Mouse (Mus musculus) brain, embryonic 18.5 days (tissue): ENCODE data around the gene Tmod3.
"Not testable (repeated sequence)": the region's sequence is repeated elsewhere in the genome, so short reads cannot be mapped to it uniquely, and the experiment has no call there.

Experiments
- DNase-seq: peaks from one replicate; pipeline ENCODE4 v3.0.0-alpha.2; 2012; ENCODE audit warnings: low read depth, low spot score

Gene Tmod3

DNA sequence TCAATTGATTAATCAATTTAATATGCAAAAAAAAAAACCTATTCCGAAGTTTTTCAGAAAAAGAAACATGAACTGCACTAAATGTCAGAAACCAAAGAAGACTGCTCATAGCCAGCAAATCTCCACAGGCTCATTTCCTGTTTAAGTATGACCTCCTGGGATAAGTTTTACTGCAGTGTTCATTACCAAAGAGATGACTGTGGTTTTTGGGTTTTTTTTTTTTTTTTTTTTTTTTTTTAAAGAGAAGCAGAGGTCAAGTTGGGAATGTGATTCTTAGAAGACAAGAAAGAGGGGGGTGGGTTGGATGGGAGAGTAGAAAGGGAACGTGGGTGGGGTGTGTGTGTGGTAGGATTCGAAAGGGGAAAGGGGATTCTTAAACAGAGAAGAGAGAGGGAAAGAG lies 1.1 kb downstream of the Tmod3 start:
- DNase-seq: no peak

- DNase-seq: no peak
Measured at GRCm38 (mm10) chr9:75553719-75554118, 5.7 kb downstream of the Tmod3 start.

DNA sequence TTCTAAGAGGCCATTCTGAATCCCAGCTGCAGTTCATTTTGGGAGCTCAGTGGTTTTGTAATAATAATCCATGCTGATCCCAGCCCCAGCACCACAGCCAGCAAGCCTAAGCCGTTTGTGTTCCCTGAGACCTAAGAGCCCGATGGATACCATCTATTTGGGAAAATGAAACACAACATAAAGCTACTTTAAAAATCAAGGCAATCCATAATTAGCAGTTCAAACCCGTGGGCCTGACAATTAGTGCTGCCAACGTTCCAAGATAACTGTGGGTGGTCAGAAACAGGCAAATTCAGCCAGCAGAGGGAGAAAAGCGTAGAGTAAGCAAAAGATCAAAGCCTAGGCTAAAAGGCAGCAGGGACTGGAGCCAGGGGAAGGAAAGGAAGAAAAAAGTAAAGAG lies 8.1 kb downstream of the Tmod3 start:
- no peak for DNase-seq

DNA sequence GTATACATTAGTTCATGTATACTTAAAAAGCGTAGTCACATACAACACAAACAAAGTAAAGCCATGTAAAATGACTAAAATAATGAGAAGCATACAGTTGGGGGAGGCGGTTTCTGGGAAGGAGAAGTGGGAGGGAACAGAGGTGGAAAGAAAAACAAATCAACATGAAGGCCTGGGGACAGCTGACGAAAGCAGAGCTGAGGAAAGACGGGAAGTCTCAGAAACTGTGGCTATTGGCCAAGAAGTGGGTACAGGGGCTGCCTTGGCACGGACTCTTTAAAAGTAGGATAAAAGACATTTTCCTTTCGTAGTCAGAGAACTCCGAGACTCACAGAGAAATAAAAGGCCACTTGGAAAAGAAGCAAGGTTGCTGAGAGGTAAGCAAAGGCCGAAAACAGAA lies 10.4 kb downstream of the Tmod3 start:
- no peak for DNase-seq

DNA sequence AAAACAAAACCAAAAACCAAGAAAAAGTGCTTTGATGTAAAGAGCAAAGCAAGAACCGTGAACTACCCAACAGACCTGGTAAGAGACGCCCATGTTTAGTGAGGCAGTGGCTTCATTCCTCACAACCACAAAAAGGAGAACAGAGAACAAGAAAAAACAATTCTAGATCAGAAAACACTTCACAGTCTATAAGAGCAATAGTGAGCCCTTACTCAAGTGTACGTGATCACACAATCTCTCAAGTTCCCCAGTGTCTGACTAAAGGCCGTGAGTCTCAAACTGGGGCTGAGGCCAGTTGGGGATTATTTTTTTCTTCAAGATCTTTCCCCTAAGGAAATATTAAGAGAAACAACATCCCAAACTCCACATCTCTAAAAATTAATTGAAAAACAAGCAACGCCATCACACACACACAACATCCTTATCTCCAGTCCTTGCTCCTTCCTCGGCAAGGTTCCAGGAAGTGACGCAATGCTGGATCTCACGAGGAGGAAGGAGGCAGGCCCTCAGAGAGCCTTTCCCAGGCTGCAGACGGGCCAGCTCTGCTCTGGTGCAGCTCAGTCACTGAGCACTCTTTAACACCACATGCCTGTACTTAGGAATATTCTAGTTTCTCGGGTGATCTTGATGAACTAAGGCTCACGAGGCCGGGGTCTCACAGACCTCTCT lies 12.4 kb downstream of the Tmod3 start:
- DNase-seq: no peak

DNA sequence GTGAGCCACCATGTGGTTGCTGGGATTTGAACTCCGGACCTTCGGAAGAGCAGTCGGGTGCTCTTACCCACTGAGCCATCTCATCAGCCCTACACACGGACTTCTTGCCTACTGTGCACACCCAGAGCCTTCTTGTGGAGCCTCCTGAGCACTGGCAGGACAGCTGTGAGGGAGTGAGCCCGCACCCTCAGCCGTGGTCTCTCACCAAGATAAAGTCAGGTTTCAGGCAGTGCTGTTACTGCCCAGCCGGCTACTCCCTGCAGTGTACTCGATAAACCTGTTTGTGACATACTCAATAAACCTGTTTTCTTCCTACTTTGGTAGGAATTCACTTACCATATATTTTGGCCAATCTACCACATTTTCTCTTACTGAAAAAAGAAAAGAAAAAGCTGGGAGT lies 13.9 kb downstream of the Tmod3 start:
- no peak for DNase-seq

GRCm38 (mm10) chr9:75541497-75541896 lies 18.0 kb downstream of the Tmod3 start:
- DNase-seq: no peak

DNA sequence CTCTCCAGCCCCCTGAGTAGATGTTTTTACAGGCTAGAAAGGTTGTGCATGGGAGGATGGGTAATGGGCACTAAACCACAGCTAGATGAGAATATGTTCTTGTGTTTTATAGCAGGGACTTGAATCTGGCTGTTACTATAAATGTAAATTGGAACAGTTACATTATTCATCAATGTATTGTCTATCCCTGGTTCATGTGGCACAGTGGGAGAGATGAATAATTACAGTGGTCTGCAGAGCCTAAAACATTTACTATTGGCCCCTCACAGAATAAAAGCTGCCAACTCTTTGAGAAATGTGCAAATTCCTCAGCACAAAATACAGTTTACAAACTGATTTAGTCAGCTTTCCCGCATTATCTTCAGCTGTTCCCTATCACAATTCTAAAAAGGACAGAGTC lies 23.0 kb downstream of the Tmod3 start:
- no peak for DNase-seq

- DNase-seq: no peak
Measured at GRCm38 (mm10) chr9:75534431-75534962, 25.0 kb downstream of the Tmod3 start.

DNA sequence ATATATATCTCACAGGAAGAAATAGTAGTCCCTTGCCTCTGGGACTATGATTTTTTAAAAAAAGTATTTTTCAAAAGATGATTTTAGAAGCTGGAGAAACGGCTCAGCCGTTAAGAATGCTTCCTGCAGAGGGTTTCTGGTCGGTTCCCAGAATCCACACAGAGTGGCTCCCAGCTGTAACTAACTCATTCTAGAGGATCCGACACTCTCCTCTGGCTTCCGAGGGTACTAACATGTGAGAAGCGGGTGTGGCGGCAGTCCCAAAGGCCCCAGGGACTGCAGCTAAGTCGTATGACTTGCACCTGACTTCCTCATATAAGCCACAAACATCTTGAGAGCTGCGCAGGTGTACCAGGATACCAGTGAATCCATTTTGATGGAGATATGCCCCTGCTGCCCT lies 26.5 kb downstream of the Tmod3 start:
- not testable (repeated sequence) for DNase-seq

GRCm38 (mm10) chr9:75532461-75532860 lies 27.0 kb downstream of the Tmod3 start:
- no peak for DNase-seq

GRCm38 (mm10) chr9:75529358-75529757 lies 30.1 kb downstream of the Tmod3 start:
- DNase-seq: no peak

GRCm38 (mm10) chr9:75528096-75528495 lies 31.4 kb downstream of the Tmod3 start:
- no peak for DNase-seq

- no peak for DNase-seq
Measured at GRCm38 (mm10) chr9:75527368-75528059, 31.9 kb downstream of the Tmod3 start.

DNA sequence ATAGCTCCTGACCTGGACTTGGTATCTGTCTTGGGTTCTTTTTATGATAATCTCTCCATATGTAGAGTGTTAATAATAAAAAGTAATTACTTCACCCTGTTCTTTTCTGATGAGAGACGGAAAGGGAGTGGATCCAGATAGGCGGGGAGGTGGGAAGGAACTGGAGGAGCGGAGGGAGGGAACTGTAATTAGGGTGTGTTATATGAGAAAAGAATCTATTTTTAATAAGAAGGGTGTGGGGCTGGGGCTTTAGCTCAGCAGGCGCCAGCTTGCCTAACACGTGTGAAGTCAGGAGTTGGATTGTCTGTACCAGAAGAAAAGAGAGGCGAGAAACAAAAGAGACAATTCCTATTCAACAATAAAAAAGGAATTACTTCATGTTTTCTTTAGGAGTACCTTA lies 35.8 kb downstream of the Tmod3 start:
- no peak for DNase-seq

- no peak for DNase-seq
Measured at GRCm38 (mm10) chr9:75522217-75522616, 37.2 kb downstream of the Tmod3 start.

GRCm38 (mm10) chr9:75521788-75522187 lies 37.7 kb downstream of the Tmod3 start:
- no peak for DNase-seq

GRCm38 (mm10) chr9:75520940-75521339 lies 38.5 kb downstream of the Tmod3 start:
- DNase-seq: no peak

- no peak for DNase-seq
Measured at GRCm38 (mm10) chr9:75517751-75518150, 41.7 kb downstream of the Tmod3 start.

DNA sequence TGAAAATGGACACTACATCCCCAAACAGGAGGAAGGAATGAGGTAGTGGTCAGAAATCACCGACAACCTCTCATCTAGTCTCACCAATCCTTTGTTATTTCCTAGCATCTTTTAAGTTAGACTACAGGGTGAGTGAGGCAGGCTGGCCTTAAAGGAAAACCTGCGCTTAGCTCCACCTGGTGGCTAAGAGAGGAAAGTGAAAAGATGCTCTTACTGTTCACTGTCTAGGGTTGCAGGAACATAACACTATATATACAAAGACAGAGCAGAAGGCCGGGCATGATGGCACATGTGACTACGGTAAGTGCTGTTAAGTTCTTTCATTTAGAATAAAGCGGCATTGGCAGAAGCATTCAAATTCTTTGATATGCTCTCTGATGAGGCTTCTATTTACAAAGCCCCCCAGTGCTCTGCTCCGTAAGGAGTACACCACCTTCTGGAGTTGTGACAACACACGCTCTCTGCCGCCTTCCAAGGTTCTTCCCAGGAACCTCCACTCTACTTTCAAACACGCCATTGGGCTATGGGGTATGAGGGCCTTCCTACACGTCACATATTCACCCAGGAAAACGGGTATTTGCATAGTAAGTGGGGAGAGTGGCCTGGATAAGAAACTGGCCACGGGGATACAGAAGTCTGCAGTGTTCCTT lies 43.9 kb downstream of the Tmod3 start:
- DNase-seq: no peak

DNA sequence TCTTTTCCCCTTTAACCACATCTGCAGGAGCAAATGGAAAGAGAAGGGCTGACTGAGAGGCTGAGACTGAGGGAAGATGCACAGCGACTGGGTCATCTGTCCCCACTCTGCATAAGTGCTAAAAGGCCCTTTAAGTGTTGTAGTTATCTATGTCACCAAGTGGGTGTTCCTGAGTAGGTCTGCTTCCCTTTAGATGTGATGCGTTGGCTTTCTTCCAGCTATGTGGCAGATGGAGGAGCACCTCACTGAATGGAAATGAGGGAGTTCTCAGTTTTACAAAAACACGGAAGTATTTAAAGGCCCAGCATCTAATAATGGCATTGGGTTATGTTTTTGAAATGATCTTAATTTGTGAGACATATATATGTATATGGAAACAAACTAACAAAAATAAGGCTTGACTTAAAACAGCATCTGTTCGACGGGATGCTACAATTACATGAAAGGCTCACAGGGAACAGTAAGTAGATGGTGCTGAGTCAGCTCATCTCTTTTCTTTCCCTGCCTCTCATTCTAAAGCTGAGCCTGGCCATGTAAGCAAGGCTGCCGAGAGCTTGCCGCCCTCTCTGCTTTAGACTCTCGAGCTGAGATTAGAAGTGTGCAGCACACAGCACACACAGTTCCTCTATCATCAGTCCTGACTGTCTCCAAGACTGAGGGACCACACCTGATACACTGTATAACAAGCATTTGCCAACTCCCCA lies 48.1 kb downstream of the Tmod3 start:
- no peak for DNase-seq

GRCm38 (mm10) chr9:75504311-75504710 lies 55.1 kb downstream of the Tmod3 start:
- DNase-seq: no peak
